Mouse (Mus musculus) splenic B cell, adult 2 months (primary cell): ENCODE data around the gene Zfp644.

ENCODE experiments used
- DNase-seq: peaks from one replicate; pipeline ENCODE4 v3.0.0-alpha.2; 2011; ENCODE audit warnings: low read depth, low spot score
- H3K27me3 ChIP-seq: 2 replicates; pipeline ENCODE4 v1.6.1; 2012; ENCODE audit warnings: mild to moderate bottlenecking, low read length, moderate library complexity, mixed read lengths; ENCODE audit not compliant: control insufficient read depth, poor library complexity, insufficient read depth, severe bottlenecking
- H3K36me3 ChIP-seq: 2 replicates; pipeline ENCODE4 v1.6.1; 2012; ENCODE audit warnings: mild to moderate bottlenecking, low read length, moderate library complexity, mixed read lengths; ENCODE audit not compliant: control insufficient read depth, poor library complexity, insufficient read depth, severe bottlenecking

Gene Zfp644

GRCm38 (mm10) chr5:106597472-106597871 lies 99.6 kb downstream of the Zfp644 start:
- no peaks in the 10 kb centered on the region for H3K27me3 ChIP-seq
- DNase-seq: no peak
- H3K36me3 ChIP-seq: no peaks in the 10 kb centered on the region; the same call in 1 of the 2 replicates

- Histone ChIP-seq H3K36me3 (no peaks in the 10 kb centered on the region), H3K27me3 (no peaks in the 10 kb centered on the region)
- DNase-seq: no peak
Measured at GRCm38 (mm10) chr5:106594388-106594787, 102.7 kb downstream of the Zfp644 start.

DNA sequence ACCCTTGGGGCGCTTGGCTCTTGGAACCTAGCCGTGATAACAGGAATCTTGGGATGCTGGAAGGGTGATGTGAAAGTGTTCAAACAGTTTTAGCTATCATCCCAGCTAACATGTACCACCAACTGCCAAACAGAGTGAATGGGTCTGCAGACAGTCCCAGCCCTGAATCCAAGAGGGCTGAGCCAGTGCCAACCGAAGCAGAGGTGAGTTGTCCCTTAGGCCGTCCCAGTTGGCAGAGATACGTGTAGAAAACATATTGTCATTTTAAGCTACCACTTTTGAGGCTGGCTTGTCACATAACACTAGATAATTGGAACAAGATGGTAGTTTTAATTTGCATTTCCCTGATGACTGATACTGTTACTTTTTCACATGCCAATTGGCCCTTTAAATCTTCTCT lies 106.4 kb downstream of the Zfp644 start:
- no peak for DNase-seq
- Histone ChIP-seq H3K36me3 (no peaks in the 10 kb centered on the region), H3K27me3 (no peaks in the 10 kb centered on the region)

- DNase-seq: peak; percentile 11
- no peaks in the 10 kb centered on the region for H3K27me3 ChIP-seq
- H3K36me3 ChIP-seq: no peaks in the 10 kb centered on the region
Measured at GRCm38 (mm10) chr5:106589670-106590069, 107.4 kb downstream of the Zfp644 start.

DNA sequence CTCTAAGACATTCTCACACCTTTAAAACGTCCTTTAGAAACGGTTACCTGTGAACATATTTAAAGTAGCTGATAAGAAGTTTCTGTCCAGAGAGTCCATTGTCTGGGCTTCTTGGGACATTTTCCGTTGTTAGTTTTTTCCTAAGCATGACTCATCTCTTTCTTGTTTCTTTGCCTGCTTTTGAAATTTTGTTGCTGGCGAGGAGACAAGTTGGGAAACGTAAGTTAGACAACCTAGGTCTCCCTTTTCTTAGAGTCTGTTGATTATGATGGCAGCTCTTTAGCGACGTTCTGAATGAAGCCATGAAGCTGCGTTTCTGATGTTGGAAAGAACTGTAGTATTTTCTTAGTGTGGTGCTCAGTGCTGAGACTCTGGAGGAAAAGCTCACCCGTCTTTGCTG lies 108.1 kb downstream of the Zfp644 start:
- DNase-seq: no peak
- Histone ChIP-seq H3K27me3 (no peaks in the 10 kb centered on the region), H3K36me3 (no peaks in the 10 kb centered on the region)

DNA sequence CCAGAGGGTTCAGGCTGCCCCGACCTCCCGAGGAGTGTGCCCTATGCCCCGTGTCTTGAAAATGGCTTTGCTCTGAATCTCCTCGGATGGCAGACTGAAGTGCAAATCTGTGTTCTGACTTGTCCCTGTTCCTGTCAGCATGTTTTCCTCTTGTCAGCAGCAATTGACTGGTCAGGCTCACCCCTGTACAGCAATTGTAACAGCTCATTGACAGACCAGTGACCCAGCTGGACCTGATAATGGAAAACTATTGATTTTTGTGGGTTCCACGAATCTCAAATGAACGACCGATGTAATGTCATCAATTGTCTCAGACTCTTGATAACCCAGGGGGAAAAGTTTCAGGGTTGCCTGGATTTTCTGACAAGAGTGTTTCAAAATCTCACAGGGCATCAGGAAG lies 116.1 kb downstream of the Zfp644 start:
- no peaks in the 10 kb centered on the region for H3K36me3 ChIP-seq
- H3K27me3 ChIP-seq: no peaks in the 10 kb centered on the region

GRCm38 (mm10) chr5:106577237-106577888 lies 119.7 kb downstream of the Zfp644 start:
- no peak for DNase-seq
- peaks cover 2% of the 10 kb centered on the region; the same call in 1 of the 2 replicates for H3K27me3 ChIP-seq
- no peaks in the 10 kb centered on the region for H3K36me3 ChIP-seq

More for the DNA sequence above, 116.1 kb downstream of the Zfp644 start:
- no peak for DNase-seq

DNA sequence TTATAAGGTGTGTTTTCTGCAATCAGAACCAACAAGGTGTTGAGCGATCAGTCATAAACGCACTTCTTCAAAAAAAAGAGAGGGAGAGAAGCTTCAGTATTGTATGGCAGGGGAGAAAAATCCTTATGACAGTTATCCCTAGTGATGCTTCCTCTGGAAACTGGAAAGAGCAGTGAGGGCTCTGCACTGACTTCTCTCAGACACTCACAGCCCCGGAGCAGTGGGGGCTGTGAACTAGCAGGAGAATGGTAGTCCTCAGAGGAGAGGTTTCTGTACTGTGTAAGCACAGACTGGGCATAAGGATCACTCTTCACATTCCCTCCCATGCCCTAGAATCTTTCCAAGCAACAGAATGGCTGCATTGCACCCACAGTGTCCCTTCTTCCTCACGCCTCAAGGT lies 122.0 kb downstream of the Zfp644 start:
- no peak for DNase-seq
- no peaks in the 10 kb centered on the region for H3K36me3 ChIP-seq
- H3K27me3 ChIP-seq: peaks cover 2% of the 10 kb centered on the region; the same call in 1 of the 2 replicates

DNA sequence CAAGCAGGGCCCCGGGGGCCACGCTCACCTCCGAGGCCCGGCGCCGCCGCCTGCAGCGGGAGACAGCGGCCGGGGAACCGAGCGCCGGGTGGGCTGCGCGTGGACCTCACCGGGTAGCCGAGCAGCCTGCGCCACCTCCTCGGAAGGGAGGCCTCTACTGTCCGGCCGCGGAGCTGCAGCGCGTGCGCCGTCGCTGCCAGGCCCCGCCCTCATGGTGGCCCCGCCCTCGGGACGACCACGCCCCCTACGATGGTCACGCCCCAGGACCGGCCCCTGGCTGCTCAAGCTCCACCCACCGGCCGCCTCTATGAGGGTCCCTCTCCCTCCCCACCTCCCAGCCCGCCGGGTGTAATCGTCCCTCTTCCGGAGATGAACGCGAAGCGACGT lies 122.5 kb downstream of the Zfp644 start:
- Histone ChIP-seq H3K27me3 (peaks cover 2% of the 10 kb centered on the region; the same call in 1 of the 2 replicates), H3K36me3 (no peaks in the 10 kb centered on the region)
- peak; percentile 71 for DNase-seq

DNA sequence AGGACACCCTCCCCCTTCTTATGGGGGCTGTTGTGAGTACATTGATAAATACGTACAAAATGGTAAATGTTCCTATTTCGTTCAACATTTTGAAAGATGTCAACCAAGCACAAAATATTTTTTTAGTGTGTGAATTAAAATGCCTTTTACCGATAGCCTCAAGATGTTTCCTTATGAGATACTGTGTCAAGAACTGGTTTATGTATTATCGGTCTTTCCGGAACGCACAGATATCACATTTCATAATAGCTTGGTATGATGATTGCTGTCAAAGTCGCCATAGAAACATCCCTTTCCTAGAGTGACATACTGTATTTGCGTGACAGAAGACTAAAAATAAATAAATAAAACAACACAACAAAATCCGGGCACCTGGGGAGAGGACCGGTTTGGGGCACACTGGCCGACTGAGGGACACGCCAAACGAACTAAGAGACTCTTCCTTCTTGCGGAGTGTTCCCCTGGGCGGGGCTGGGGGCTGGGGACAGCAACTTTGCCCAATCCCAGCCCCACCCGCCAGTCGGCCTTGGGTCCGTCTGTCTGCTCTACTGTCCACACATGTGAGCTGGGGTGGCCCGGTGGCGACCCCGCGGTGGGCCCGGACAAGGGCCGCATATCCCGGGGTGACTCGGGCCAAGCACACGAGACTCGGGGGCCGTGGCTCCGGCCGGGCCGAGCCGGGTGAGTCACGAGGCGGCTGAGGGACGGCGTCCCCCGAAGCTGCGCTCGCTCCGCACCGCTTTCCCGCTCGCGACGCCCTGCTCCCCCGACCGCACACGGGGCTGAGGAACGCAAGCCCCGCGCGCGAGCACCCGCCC lies 123.1 kb downstream of the Zfp644 start:
- Histone ChIP-seq H3K27me3 (peaks cover 2% of the 10 kb centered on the region), H3K36me3 (no peaks in the 10 kb centered on the region)
- peak; percentile 12 for DNase-seq
